Comparison of ENCODE assay signal across 21 mouse cellular contexts in the genomic region with DNA sequence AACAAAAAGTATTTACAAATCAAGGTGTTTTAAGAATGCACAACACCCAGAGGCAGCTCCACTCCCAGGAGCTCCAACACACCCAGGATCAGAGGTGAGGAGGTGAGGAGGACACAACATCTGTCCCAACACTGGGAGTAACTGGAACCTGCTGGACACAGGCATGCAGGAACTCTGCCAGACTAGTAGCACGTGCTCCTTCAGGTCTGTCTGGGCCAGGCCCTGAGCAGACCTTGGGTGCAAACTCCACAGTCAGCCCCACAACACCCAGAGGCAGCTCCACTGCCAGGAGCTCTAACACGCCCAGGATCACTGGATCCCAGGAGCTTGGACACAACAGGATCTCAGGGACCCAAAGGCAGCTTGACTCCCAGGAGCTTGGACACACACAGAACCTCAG.
"Had no signal": no experiment of that assay in that cellular context is flagged by ENCODE, and none has a peak within 500 bp of the region (broad histone marks: within the 10 kb centered on the region; RNA-seq: fewer than 3 reads in every experiment).

No protein-coding gene starts in this region.

- H3K36me3 ChIP-seq: liver, embryonic 12.5 days; liver, embryonic 15.5 days; lung, embryonic 15.5 days; midbrain, embryonic 12.5 days; midbrain, embryonic 15.5 days; neural tube, embryonic 12.5 days; neural tube, embryonic 15.5 days had no signal

- H3K27ac ChIP-seq: left cerebral cortex, adult 2 months; liver, embryonic 12.5 days; liver, embryonic 15.5 days; lung, embryonic 15.5 days; midbrain, embryonic 12.5 days; midbrain, embryonic 15.5 days; neural tube, embryonic 12.5 days; neural tube, embryonic 15.5 days; stomach, postnatal 0 days had no signal

- H3K4me3 ChIP-seq: left cerebral cortex, adult 2 months; liver, embryonic 12.5 days; liver, embryonic 15.5 days; lung, embryonic 15.5 days; megakaryocyte, embryonic 14.5 days; midbrain, embryonic 12.5 days; midbrain, embryonic 15.5 days; neural tube, embryonic 12.5 days; neural tube, embryonic 15.5 days had no signal

- H3K9me3 ChIP-seq: liver, embryonic 12.5 days; liver, embryonic 15.5 days; lung, embryonic 15.5 days; megakaryocyte, embryonic 14.5 days; midbrain, embryonic 12.5 days; midbrain, embryonic 15.5 days; neural tube, embryonic 12.5 days; neural tube, embryonic 15.5 days had no signal

- ATAC-seq: intestine, postnatal 0 days; liver, embryonic 12.5 days; midbrain, embryonic 15.5 days had no signal

- H3K9ac ChIP-seq: liver, embryonic 12.5 days; liver, embryonic 15.5 days; lung, embryonic 15.5 days; midbrain, embryonic 12.5 days; midbrain, embryonic 15.5 days; neural tube, embryonic 12.5 days; neural tube, embryonic 15.5 days had no signal

- H3K4me2 ChIP-seq: liver, embryonic 12.5 days; liver, embryonic 15.5 days; lung, embryonic 15.5 days; midbrain, embryonic 12.5 days; midbrain, embryonic 15.5 days; neural tube, embryonic 12.5 days; neural tube, embryonic 15.5 days had no signal

- H3K27me3 ChIP-seq: liver, embryonic 12.5 days; liver, embryonic 15.5 days; lung, embryonic 15.5 days; megakaryocyte, embryonic 14.5 days; midbrain, embryonic 12.5 days; midbrain, embryonic 15.5 days; neural tube, embryonic 12.5 days; neural tube, embryonic 15.5 days had no signal

- DNase-seq: layer of hippocampus, postnatal 36 days; lung, adult 18-20 months; lung, postnatal 10 days; lung, postnatal 36 days; right cerebral cortex, adult 18-20 months; right cerebral cortex, postnatal 14 days; right cerebral cortex, postnatal 4 days; thymus, adult 2 months; thymus, postnatal 14 days; thymus, postnatal 4 days had no signal

- H3K4me1 ChIP-seq: liver, embryonic 12.5 days; liver, embryonic 15.5 days; lung, embryonic 15.5 days; megakaryocyte, embryonic 14.5 days; midbrain, embryonic 12.5 days; midbrain, embryonic 15.5 days; neural tube, embryonic 12.5 days; neural tube, embryonic 15.5 days had no signal
